Mouse (Mus musculus): ENCODE data around the gene AI661453. TPM values are rescaled to one million over a fixed set of nuclear protein-coding genes. Genes with fewer than 3 reads are reported as not detected.

The AI661453 gene
- polyA plus RNA-seq, 1 experiment from 2014 or later, result 0.26 TPM

DNA sequence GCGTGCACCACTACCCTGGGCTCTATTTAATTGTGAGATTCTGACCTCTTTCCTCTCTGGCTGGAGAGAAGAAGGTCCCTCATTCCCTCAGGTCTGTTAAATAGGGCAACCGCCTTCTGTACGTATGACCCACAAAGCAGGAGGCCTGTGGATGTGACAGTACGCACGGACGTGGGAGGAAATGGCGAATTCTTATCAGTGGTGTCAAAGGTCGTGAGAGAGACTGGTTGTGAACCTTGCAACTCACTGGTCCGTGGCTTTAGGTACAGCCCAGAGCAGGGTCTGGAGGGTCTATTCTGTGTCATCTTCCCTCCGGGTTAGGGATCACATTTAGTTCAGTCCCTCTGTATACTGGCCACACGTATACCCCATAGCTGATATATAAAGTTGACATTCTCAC, 9.1 kb downstream of the AI661453 start:
- WGBS, result 77% methylated on average over 11 of the region's 11 CpGs
- H3K36me3 ChIP-seq (replicated peaks), result no peaks in the 10 kb centered on the region

DNA sequence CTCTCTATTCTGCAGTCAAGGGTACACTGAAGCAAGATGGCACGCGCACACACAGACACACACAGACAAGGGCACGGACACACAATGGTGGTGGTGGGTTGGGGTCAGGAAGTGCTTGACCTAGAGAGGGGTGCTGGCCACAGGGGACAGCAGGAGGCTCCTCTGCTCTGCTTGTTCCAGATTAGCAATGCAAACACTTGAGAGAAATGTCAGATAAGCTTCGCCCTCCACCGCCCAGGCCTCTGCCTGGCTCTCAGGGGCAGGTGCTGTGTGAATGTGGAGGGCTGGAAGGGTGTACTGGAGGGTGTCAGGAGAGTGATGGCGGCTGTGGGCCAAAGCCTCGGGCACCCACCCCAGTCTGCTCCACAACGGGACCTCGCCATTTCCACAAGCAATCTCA, 9.6 kb downstream of the AI661453 start:
- Histone ChIP-seq H3K9ac (no peak overlapping the region), H3K27me3 (replicated peaks) (no peaks in the 10 kb centered on the region), H3K4me2 (no peak overlapping the region), H3K4me1 (no peaks in the 10 kb centered on the region), H3K36me3 (replicated peaks) (no peaks in the 10 kb centered on the region), H3K4me3 (no peak overlapping the region), H3K27ac (no peak overlapping the region), H3K9me3 (no peaks in the 10 kb centered on the region)
- 60% methylated on average over 9 of the region's 9 CpGs for WGBS
- no peak for ATAC-seq (replicated peaks)

More for the DNA sequence above, 9.1 kb downstream of the AI661453 start:
- Histone ChIP-seq H3K9ac (no peak overlapping the region), H3K4me1 (peaks cover under 1% of the 10 kb centered on the region; the same call in 1 of the 2 replicates), H3K4me3 (no peak overlapping the region), H3K27ac (no peak overlapping the region), H3K27me3 (replicated peaks) (no peaks in the 10 kb centered on the region), H3K9me3 (no peaks in the 10 kb centered on the region), H3K4me2 (no peak overlapping the region)
- no peak for ATAC-seq (replicated peaks)

DNA sequence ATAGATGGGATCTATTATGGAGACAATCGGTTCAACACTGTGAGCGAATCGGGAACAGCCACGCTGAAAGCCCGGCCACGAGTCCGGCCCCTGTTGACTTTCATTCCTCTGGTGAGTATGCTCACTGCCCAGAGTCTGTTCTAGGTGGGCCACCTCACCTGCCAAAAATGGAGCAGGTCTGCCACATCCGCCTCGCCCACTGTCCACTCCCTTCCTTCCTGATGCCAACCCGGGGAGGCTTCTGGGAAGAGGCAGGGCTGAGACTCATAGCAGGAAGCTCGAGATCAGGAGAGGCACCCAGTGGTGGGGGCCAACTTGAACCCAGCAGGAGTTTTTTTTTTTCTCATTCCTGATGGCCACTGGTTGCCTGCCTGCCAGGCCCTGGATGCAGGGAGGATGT, 10.1 kb downstream of the AI661453 start:
- H3K9ac ChIP-seq, result no peak overlapping the region
- 87% methylated on average over 11 of the region's 11 CpGs for WGBS
- no peaks in the 10 kb centered on the region for H3K4me1 ChIP-seq
- H3K27me3 ChIP-seq (replicated peaks), result no peaks in the 10 kb centered on the region
- no peak overlapping the region for H3K4me3 ChIP-seq
- no peak for ATAC-seq (replicated peaks)
- H3K4me2 ChIP-seq, result no peak overlapping the region
- no peak overlapping the region for H3K27ac ChIP-seq
- H3K9me3 ChIP-seq, result no peaks in the 10 kb centered on the region
- H3K36me3 ChIP-seq (replicated peaks), result no peaks in the 10 kb centered on the region

GRCm38 (mm10) chr17:47448523-47449372, 12.3 kb downstream of the AI661453 start:
- WGBS, result 52% methylated on average over 8 of the region's 8 CpGs
- Histone ChIP-seq H3K4me3 (no peak overlapping the region), H3K27me3 (replicated peaks) (no peaks in the 10 kb centered on the region), H3K4me1 (no peaks in the 10 kb centered on the region), H3K27ac (no peak overlapping the region), H3K9ac (no peak overlapping the region), H3K36me3 (replicated peaks) (no peaks in the 10 kb centered on the region), H3K9me3 (no peaks in the 10 kb centered on the region), H3K4me2 (no peak overlapping the region)
- ATAC-seq (replicated peaks), result no peak

DNA sequence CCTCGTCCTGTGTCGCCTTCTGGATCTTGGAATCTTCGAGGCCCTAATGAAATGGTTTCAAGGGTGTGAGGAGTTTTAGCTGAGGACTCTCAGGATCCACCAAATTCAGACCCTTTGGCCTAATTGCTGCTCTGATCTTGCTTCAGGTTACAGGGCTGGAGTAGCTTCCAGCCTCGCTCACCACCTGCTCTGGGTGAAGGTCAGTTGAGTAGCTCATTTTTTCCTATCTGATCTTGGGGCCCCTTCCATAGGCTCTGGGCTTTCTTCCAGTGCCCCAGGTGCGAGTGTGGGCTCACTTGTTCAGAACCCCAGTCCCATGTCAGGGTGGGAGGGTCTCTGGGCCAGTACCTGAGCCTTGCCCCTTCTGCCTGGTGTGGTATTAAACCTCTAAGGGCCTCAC, 13.0 kb downstream of the AI661453 start:
- no peaks in the 10 kb centered on the region for H3K27me3 ChIP-seq (replicated peaks)
- WGBS, result 75% methylated on average over 5 of the region's 5 CpGs
- H3K9ac ChIP-seq, result no peak overlapping the region
- no peak overlapping the region for H3K4me3 ChIP-seq
- H3K36me3 ChIP-seq (replicated peaks), result no peaks in the 10 kb centered on the region
- no peak overlapping the region for H3K4me2 ChIP-seq
- no peaks in the 10 kb centered on the region for H3K4me1 ChIP-seq
- no peak overlapping the region for H3K27ac ChIP-seq
- no peak for ATAC-seq (replicated peaks)
- H3K9me3 ChIP-seq, result no peaks in the 10 kb centered on the region

DNA sequence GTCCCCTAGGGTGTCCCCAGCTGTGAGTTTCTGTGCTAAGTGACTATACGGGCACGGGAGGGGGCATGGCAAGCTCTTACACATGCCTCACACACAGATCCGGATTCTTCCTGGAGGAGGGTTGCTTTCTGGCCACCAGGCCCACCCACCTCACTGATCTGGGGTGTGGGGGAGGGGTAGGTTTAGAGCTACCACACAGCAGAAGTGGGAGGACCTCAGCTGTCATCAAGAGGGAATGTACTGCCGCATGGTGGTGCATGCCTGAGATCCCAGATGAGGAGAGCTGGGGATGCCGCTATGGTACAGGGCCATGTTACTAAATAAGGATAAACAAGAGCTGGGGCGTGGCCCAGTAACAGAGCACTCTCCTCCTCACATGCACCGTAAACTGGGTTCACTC, 13.8 kb downstream of the AI661453 start:
- no peak overlapping the region for H3K4me3 ChIP-seq
- no peak overlapping the region for H3K4me2 ChIP-seq
- ATAC-seq (replicated peaks), result no peak
- H3K36me3 ChIP-seq (replicated peaks), result no peaks in the 10 kb centered on the region
- H3K27me3 ChIP-seq (replicated peaks), result no peaks in the 10 kb centered on the region
- WGBS, result 45% methylated on average over 7 of the region's 7 CpGs
- no peaks in the 10 kb centered on the region for H3K4me1 ChIP-seq
- H3K9me3 ChIP-seq, result no peaks in the 10 kb centered on the region
- H3K9ac ChIP-seq, result no peak overlapping the region
- no peak overlapping the region for H3K27ac ChIP-seq

DNA sequence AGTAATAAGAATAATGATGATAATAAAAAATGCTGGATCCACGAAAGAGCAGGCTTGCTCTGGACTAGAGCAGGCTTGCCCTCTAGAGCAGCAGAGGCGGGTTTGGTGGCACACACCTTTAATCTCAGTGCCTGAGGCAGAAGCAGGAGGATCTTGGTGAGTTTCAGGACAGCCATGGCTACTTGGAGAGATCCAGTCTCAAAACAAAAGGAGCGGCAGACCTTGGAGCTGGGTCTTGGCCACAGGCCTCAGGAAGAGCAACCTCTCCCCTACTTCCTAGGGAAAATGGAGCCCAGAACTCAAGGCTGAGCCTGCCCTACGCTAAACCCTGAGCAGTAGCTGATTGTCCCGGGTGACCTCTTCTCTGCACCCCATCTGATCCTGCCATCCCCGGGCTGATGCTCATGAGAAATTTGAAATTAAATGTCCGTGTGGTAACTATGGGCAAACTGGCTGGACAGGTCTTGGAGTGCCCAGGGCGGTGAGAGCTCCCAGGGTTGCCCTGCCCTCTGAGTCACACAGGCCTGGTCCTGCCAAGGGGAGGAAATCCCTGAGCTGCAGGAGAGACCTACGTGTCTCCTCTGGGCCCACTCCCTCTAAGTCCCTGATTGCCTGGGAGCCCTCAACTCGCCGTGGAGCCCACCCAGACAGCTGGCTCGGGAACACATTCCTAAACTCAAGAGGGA, 14.6 kb downstream of the AI661453 start:
- Histone ChIP-seq H3K4me1 (no peaks in the 10 kb centered on the region), H3K4me2 (no peak overlapping the region), H3K36me3 (replicated peaks) (no peaks in the 10 kb centered on the region), H3K9me3 (no peaks in the 10 kb centered on the region), H3K4me3 (no peak overlapping the region), H3K27ac (no peak overlapping the region), H3K27me3 (replicated peaks) (no peaks in the 10 kb centered on the region), H3K9ac (no peak overlapping the region)
- no peak for ATAC-seq (replicated peaks)
- 79% methylated on average over 12 of the region's 12 CpGs for WGBS

DNA sequence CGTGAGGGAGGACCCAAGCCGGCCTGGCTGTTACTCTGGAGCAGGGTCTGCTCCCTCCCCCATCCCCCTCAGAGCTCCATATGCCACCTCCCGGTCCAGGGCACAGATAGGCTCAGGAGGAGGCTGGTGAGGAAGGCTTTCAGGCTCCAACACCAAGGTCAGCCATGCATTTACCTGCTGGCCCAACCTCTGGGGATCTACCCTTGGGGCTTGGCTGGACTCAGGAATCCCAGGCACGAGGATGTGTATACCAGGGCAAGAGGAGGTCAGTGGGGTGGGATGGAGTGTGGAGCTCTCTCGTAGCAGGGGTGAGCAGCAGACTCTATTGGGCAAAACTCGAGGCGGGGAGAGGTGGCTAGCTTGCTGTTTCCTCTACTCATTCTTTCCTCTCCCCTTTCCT, 16.5 kb downstream of the AI661453 start:
- Histone ChIP-seq H3K4me1 (no peaks in the 10 kb centered on the region), H3K9me3 (no peaks in the 10 kb centered on the region), H3K27ac (no peak overlapping the region), H3K4me3 (no peak overlapping the region), H3K36me3 (replicated peaks) (no peaks in the 10 kb centered on the region), H3K9ac (no peak overlapping the region), H3K4me2 (no peak overlapping the region), H3K27me3 (replicated peaks) (no peaks in the 10 kb centered on the region)
- no peak for ATAC-seq (replicated peaks)
- WGBS, result 44% methylated on average over 7 of the region's 7 CpGs

GRCm38 (mm10) chr17:47454675-47455074, 18.3 kb downstream of the AI661453 start:
- H3K36me3 ChIP-seq (replicated peaks), result no peaks in the 10 kb centered on the region
- no peak overlapping the region for H3K27ac ChIP-seq
- H3K27me3 ChIP-seq (replicated peaks), result no peaks in the 10 kb centered on the region
- ATAC-seq (replicated peaks), result no peak
- 77% methylated on average over 8 of the region's 8 CpGs for WGBS
- H3K4me1 ChIP-seq, result no peaks in the 10 kb centered on the region
- H3K4me3 ChIP-seq, result no peak overlapping the region
- H3K4me2 ChIP-seq, result no peak overlapping the region
- no peaks in the 10 kb centered on the region for H3K9me3 ChIP-seq
- no peak overlapping the region for H3K9ac ChIP-seq

DNA sequence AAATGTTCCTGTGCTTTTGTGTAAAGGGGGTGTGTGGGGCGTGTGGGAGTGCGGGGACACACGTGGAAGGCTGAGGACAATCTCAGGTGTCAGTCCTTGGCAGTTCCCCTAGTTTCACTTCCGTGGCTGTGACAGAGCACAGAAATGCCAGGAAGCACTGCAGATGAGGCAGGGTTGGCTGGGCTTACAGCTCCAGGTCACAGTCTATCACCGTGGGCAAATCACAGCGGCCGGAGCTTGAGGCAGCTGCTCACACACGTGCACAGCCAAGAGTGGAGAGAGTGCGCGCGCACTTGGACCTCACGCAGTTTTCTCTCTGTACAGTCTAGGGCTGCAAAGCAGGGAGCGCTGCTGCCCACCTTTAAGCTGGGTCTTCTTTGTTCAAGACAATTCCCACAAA, 21.9 kb downstream of the AI661453 start:
- H3K36me3 ChIP-seq (replicated peaks), result no peaks in the 10 kb centered on the region
- H3K4me1 ChIP-seq, result no peaks in the 10 kb centered on the region
- no peak overlapping the region for H3K27ac ChIP-seq
- 0 out of 2 replicates have a peak, but pooled peaks cover 3% of the 10 kb centered on the region for H3K27me3 ChIP-seq (replicated peaks)
- WGBS, result 77% methylated on average over 13 of the region's 13 CpGs
- H3K4me3 ChIP-seq, result no peak overlapping the region
- ATAC-seq (replicated peaks), result no peak
- no peak overlapping the region for H3K9ac ChIP-seq
- no peak overlapping the region for H3K4me2 ChIP-seq
- H3K9me3 ChIP-seq, result no peaks in the 10 kb centered on the region

GRCm38 (mm10) chr17:47458936-47459335, 22.5 kb downstream of the AI661453 start:
- Histone ChIP-seq H3K9me3 (no peaks in the 10 kb centered on the region), H3K4me2 (no peak overlapping the region), H3K4me1 (no peaks in the 10 kb centered on the region), H3K36me3 (replicated peaks) (no peaks in the 10 kb centered on the region), H3K9ac (no peak overlapping the region), H3K27me3 (replicated peaks) (0 out of 2 replicates have a peak, but pooled peaks cover 3% of the 10 kb centered on the region), H3K4me3 (no peak overlapping the region), H3K27ac (no peak overlapping the region)
- WGBS, result 93% methylated on average over 2 of the region's 2 CpGs
- ATAC-seq (replicated peaks), result no peak

- no peak for ATAC-seq (replicated peaks)
- WGBS, result 81% methylated on average over 3 of the region's 3 CpGs
- Histone ChIP-seq H3K4me1 (no peaks in the 10 kb centered on the region), H3K36me3 (replicated peaks) (no peaks in the 10 kb centered on the region), H3K9me3 (no peaks in the 10 kb centered on the region), H3K4me2 (no peak overlapping the region), H3K27ac (no peak overlapping the region), H3K9ac (no peak overlapping the region), H3K27me3 (replicated peaks) (0 out of 2 replicates have a peak, but pooled peaks cover 3% of the 10 kb centered on the region), H3K4me3 (no peak overlapping the region)
Observed at GRCm38 (mm10) chr17:47459341-47459919, 23.0 kb downstream of the AI661453 start.

All from midbrain, embryonic 15.5 days (tissue).